Comparison of ENCODE assay signal across 8 mouse cellular contexts in genomic region chr10:7954989-7955633, GRCm38 (mm10). TPM values are rescaled to one million over a fixed set of nuclear protein-coding genes. Genes with fewer than 3 reads are reported as not detected.
A peak's percentile ranks its signal among the peaks of the same experiment; 100 is the strongest.
DNase-seq lines count a peak whose midpoint lies in the region; ATAC-seq and TF ChIP-seq lines count a peak whose summit lies in the region.

No protein-coding gene starts in this region.

- H3K4me2 ChIP-seq in intestine, postnatal 0 days (replicated peaks; ENCODE audit: low read depth), result peak overlapping the region; percentile 82
- H3K4me2 ChIP-seq in limb, embryonic 15.5 days, result peak overlapping the region; percentile 68
- peak overlapping the region; percentile 88 for H3K4me2 ChIP-seq in midbrain, embryonic 16.5 days (ENCODE audit: low read length)

- H3K4me1 ChIP-seq in intestine, postnatal 0 days (replicated peaks; ENCODE audit: control insufficient read depth, insufficient read depth, low read length), result no peaks in the 10 kb centered on the region
- H3K4me1 ChIP-seq in limb, embryonic 15.5 days, result peaks cover 9% of the 10 kb centered on the region
- peaks cover 23% of the 10 kb centered on the region for H3K4me1 ChIP-seq in midbrain, embryonic 16.5 days (ENCODE audit: control insufficient read depth, insufficient read depth, low read length)

- H3K4me3 ChIP-seq in intestine, postnatal 0 days (ENCODE audit: low read depth, low read length), result peak overlapping the region; percentile 90
- peak overlapping the region; percentile 91 for H3K4me3 ChIP-seq in limb, embryonic 15.5 days
- peak overlapping the region; percentile 92 for H3K4me3 ChIP-seq in midbrain, embryonic 16.5 days (ENCODE audit: low read depth, low read length)

- ATAC-seq in intestine, postnatal 0 days, result peak; percentile 12
- no peak for ATAC-seq in limb, embryonic 15.5 days (ENCODE audit: insufficient number of reproducible peaks, low FRiP score, low TSS enrichment, low read depth)
- ATAC-seq in midbrain, embryonic 16.5 days, result peak; percentile 8

- peak; percentile 29 for DNase-seq in 3134 (ENCODE audit: extremely low read depth, insufficient read length, low spot score)
- peak; percentile 66 for DNase-seq in adrenal gland, adult 2 months
- DNase-seq in embryo, embryonic 11 days, result peak; percentile 54
- DNase-seq in heart, adult 11 months, result peak; percentile 97
- peak; percentile 67 to 75 for DNase-seq in spleen, postnatal 10 days (ENCODE audit: low spot score in 2 of 2)

- no peaks in the 10 kb centered on the region for H3K36me3 ChIP-seq in intestine, postnatal 0 days (ENCODE audit: control insufficient read depth, insufficient read depth)
- H3K36me3 ChIP-seq in limb, embryonic 15.5 days, result 0 out of 2 replicates have a peak, but pooled peaks cover 3% of the 10 kb centered on the region
- no peaks in the 10 kb centered on the region for H3K36me3 ChIP-seq in midbrain, embryonic 16.5 days (ENCODE audit: control insufficient read depth, insufficient read depth, low read length)

- H3K9ac ChIP-seq in intestine, postnatal 0 days (ENCODE audit: low read depth, low read length), result peak overlapping the region; percentile 98
- H3K9ac ChIP-seq in limb, embryonic 15.5 days, result peak overlapping the region; percentile 95
- H3K9ac ChIP-seq in midbrain, embryonic 16.5 days (ENCODE audit: low read depth, low read length), result peak overlapping the region; percentile 100

- H3K9me3 ChIP-seq in intestine, postnatal 0 days (ENCODE audit: control insufficient read depth), result no peaks in the 10 kb centered on the region
- H3K9me3 ChIP-seq in limb, embryonic 15.5 days, result no peaks in the 10 kb centered on the region
- H3K9me3 ChIP-seq in midbrain, embryonic 16.5 days (replicated peaks; ENCODE audit: control insufficient read depth, low read length, poor library complexity, severe bottlenecking), result no peaks in the 10 kb centered on the region

- TF ChIP-seq CTCF in intestine, postnatal 0 days (IDR thresholded peaks at IDR 0.05; ENCODE audit: low read depth), result no peak

- H3K27ac ChIP-seq in intestine, postnatal 0 days (ENCODE audit: low read depth, low read length), result peak overlapping the region; percentile 99
- H3K27ac ChIP-seq in limb, embryonic 15.5 days, result peak overlapping the region; percentile 99
- peak overlapping the region; percentile 98 for H3K27ac ChIP-seq in midbrain, embryonic 16.5 days (ENCODE audit: low read length)

- no peaks in the 10 kb centered on the region for H3K27me3 ChIP-seq in intestine, postnatal 0 days (replicated peaks; ENCODE audit: control insufficient read depth, insufficient read depth, low read length)
- H3K27me3 ChIP-seq in limb, embryonic 15.5 days, result no peaks in the 10 kb centered on the region
- no peaks in the 10 kb centered on the region for H3K27me3 ChIP-seq in midbrain, embryonic 16.5 days (ENCODE audit: control insufficient read depth, insufficient read depth, low read depth, low read length)

- WGBS in intestine, postnatal 0 days, result under 1% methylated on average over 29 of the region's 31 CpGs
- under 1% methylated on average over 24 of the region's 31 CpGs for WGBS in limb, embryonic 15.5 days
- WGBS in midbrain, embryonic 16.5 days, result under 1% methylated on average over 27 of the region's 31 CpGs

RNA-seq across cellular contexts. Expression of gene Tab2, which starts 0.9 kb away (rescaled TPM):
- total RNA-seq in adrenal gland, adult 2 months (2021), result 10 to 100 TPM; 42.4 to 74.4 TPM
- 10.5 and 14.1 TPM in 2 replicates for polyA plus RNA-seq in adrenal gland, adult 2 months (2012; rRNA removed)
- polyA plus RNA-seq in intestine, postnatal 0 days (2015; fragmentation: Nextera tagmentation; extraction: Ambion mirVana), result 18.0 and 21.0 TPM in 2 replicates
- polyA plus RNA-seq in limb, embryonic 15.5 days (2015; fragmentation: Nextera tagmentation; extraction: Ambion mirVana), result 18.8 and 22.1 TPM in 2 replicates
- 11.6 and 13.3 TPM in 2 replicates for polyA plus RNA-seq in midbrain, embryonic 16.5 days (2015; fragmentation: Nextera tagmentation; extraction: Ambion mirVana)

Comparison
In these comparisons a context has a peak if more than half of its experiments do, and no peak if none do; other contexts are left out.
1. DNase-seq: peak in every context shown above with its lines; median percentile 97 in heart, adult 11 months; 71 in spleen, postnatal 10 days; 66 in adrenal gland, adult 2 months; 54 in embryo, embryonic 11 days; 29 in 3134.